Comparison of ENCODE assay signal across 8 mouse cellular contexts in the genomic region with DNA sequence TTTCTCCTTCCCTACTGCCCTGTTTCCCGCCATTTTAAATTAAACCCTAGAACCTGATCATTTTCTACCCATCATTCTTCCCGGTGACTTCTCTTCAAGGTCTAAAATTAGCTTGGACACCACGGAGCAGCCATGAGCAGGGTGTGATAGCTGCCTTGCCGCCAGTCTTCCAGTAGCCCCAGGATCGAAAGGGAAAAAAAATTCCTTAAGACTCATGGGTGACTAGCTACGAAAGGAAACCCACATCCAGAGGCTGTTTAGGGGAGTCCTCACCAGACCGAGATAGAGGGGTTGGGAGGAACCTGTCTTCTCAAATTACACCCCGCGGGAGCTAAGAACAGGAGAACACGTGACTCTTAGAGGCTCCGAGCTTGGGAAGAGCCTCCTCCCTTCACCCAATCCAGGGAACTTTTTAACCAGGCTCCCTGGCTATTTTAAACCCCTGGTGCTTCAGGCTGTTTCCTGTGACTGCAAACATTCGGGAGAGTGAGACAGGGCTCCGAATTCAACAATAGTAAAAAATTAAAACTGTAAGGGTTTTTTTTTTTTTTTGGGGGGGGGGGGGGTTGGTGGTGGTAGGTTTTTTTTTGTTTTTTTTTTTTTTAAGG. TPM values are rescaled to one million over a fixed set of nuclear protein-coding genes. Genes with fewer than 3 reads are reported as not detected.
DNase-seq lines count a peak whose midpoint lies in the region; ATAC-seq and TF ChIP-seq lines count a peak whose summit lies in the region.

No protein-coding gene starts in this region.

- peak overlapping the region; percentile 76 for H3K4me2 ChIP-seq in heart, embryonic 13.5 days
- peak overlapping the region; percentile 70 for H3K4me2 ChIP-seq in kidney, embryonic 15.5 days

- no peaks in the 10 kb centered on the region for H3K36me3 ChIP-seq in heart, embryonic 13.5 days
- H3K36me3 ChIP-seq in kidney, embryonic 15.5 days = no peaks in the 10 kb centered on the region
- H3K36me3 ChIP-seq in small intestine, adult 2 months (ENCODE audit: control insufficient read depth, insufficient read depth, low read length) = no peaks in the 10 kb centered on the region

- under 1% methylated on average over 13 of the region's 13 CpGs for WGBS in heart, embryonic 13.5 days
- WGBS in kidney, embryonic 15.5 days = under 1% methylated on average over 13 of the region's 13 CpGs
- 6% methylated on average over 13 of the region's 13 CpGs for WGBS in small intestine, adult 2 months

- peak overlapping the region; percentile 92 for H3K27ac ChIP-seq in heart, embryonic 13.5 days (replicated peaks)
- H3K27ac ChIP-seq in kidney, embryonic 15.5 days = peak overlapping the region; percentile 88
- peak overlapping the region; percentile 52; the same call in 1 of the 2 replicates for H3K27ac ChIP-seq in small intestine, adult 2 months (ENCODE audit: insufficient read depth, low read depth, low read length)

- H3K27me3 ChIP-seq in heart, embryonic 13.5 days (replicated peaks) = no peaks in the 10 kb centered on the region
- no peaks in the 10 kb centered on the region for H3K27me3 ChIP-seq in kidney, embryonic 15.5 days
- H3K27me3 ChIP-seq in small intestine, adult 2 months (ENCODE audit: control insufficient read depth, insufficient read depth, low read length) = no peaks in the 10 kb centered on the region

- H3K9ac ChIP-seq in heart, embryonic 13.5 days = peak overlapping the region; percentile 81
- peak overlapping the region; percentile 26; the same call in 1 of the 2 replicates for H3K9ac ChIP-seq in kidney, embryonic 15.5 days

- no peak for TF ChIP-seq CTCF in small intestine, adult 2 months (IDR thresholded peaks at IDR 0.05; ENCODE audit: extremely low read depth, insufficient read length, insufficient replicate concordance, low read depth, low read length)

- DNase-seq in gastrocnemius, adult 18-20 months (ENCODE audit: low spot score) = peak; percentile 40
- DNase-seq in gastrocnemius, postnatal 10 days = no peak
- peak; percentile 86 for DNase-seq in embryo, embryonic 10.5 days (ENCODE audit: low spot score)
- peak; percentile 58 for DNase-seq in lung, postnatal 25 days (ENCODE audit: low spot score)
- no peak for DNase-seq in layer of hippocampus, adult 18-20 months (ENCODE audit: low spot score in 2 of 2)

- TF ChIP-seq POLR2A in small intestine, adult 2 months (IDR thresholded peaks at IDR 0.05; ENCODE audit: low read depth, low read length) = no peak

- H3K4me1 ChIP-seq in heart, embryonic 13.5 days = peaks cover 20% of the 10 kb centered on the region
- peaks cover 29% of the 10 kb centered on the region for H3K4me1 ChIP-seq in kidney, embryonic 15.5 days
- peaks cover 23% of the 10 kb centered on the region; the same call in 1 of the 2 replicates for H3K4me1 ChIP-seq in small intestine, adult 2 months (ENCODE audit: control insufficient read depth, insufficient read depth, insufficient read length, low read length)

- H3K9me3 ChIP-seq in heart, embryonic 13.5 days = no peaks in the 10 kb centered on the region
- H3K9me3 ChIP-seq in kidney, embryonic 15.5 days (replicated peaks) = no peaks in the 10 kb centered on the region

- H3K4me3 ChIP-seq in heart, embryonic 13.5 days = peak overlapping the region; percentile 57
- H3K4me3 ChIP-seq in kidney, embryonic 15.5 days (replicated peaks) = peak overlapping the region; percentile 49
- H3K4me3 ChIP-seq in small intestine, adult 2 months (ENCODE audit: low read depth, low read length) = peak overlapping the region; percentile 46

- ATAC-seq in heart, embryonic 13.5 days (ENCODE audit: extremely low read depth, insufficient number of reproducible peaks, low FRiP score, low TSS enrichment) = peak; percentile 70
- ATAC-seq in kidney, embryonic 15.5 days (replicated peaks; ENCODE audit: low FRiP score) = peak; percentile 91

RNA-seq across cellular contexts. Expression of gene Gcnt2, which starts 5.0 kb away (rescaled TPM):
- total RNA-seq in gastrocnemius, adult 18-20 months (2021) = 10 to 100 TPM in 1 of 2 experiments, 1 to 10 TPM in 1; 9.5 to 19.4 TPM
- total RNA-seq in gastrocnemius, postnatal 10 days (2021) = 1 to 10 TPM; 4.5 to 5.1 TPM
- polyA plus RNA-seq in heart, embryonic 13.5 days (2015; fragmentation: Nextera tagmentation; extraction: Ambion mirVana) = 2.5 and 2.7 TPM in 2 replicates
- polyA plus RNA-seq in kidney, embryonic 15.5 days (2015; fragmentation: Nextera tagmentation; extraction: Ambion mirVana) = 5.7 and 5.8 TPM in 2 replicates
- polyA plus RNA-seq in small intestine, adult 2 months (2012; rRNA removed) = 2.2 and 3.8 TPM in 2 replicates
- 10 to 100 TPM; 15.2 to 18.3 TPM for total RNA-seq in layer of hippocampus, adult 18-20 months (2021)

Comparison
In these comparisons a context has a peak if more than half of its experiments do, and no peak if none do; other contexts are left out.
1. DNase-seq: peak in gastrocnemius, adult 18-20 months (single experiment), embryo, embryonic 10.5 days (single experiment) and lung, postnatal 25 days (single experiment); none in gastrocnemius, postnatal 10 days (single experiment) and layer of hippocampus, adult 18-20 months (0 of 2).
2. Peak in every context shown above with its lines, with median percentiles within 50 percentile points of each other: H3K27ac ChIP-seq and H3K4me3 ChIP-seq.